Mouse (Mus musculus): Measurements from ENCODE around the gene Senp1.

DNA sequence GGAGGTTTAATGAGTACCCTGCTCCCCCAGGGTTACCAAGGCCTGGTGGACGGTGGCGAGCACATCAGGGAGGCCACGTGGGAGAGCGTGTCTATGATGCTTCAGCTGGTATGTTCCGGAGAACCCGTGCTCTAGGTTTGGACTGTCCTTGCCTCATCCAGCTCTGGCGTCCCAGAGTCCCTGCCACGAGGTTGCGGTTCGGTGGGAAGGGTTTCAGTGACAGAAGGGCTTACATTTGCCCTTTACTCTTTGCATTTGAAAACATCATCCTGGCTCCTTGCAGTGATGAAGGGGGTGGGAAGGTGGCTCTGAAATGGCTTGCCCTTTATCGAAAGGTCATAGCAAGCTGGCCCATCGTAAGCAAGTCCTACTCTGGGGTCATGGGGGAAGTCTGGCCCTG lies 25.8 kb upstream of the Senp1 start:
- TF ChIP-seq POLR2AphosphoS2 (IDR thresholded peaks at IDR 0.05; ENCODE audit: insufficient read length, low read depth) (no peak), POLR2A (IDR thresholded peaks at IDR 0.05; ENCODE audit: insufficient read length, low read depth) (no peak), TCF12 (IDR thresholded peaks at IDR 0.05; ENCODE audit: insufficient read depth, poor library complexity, severe bottlenecking) (no peak), REST (IDR thresholded peaks at IDR 0.05; ENCODE audit: insufficient read depth, insufficient read length) (no peak), TCF3 (IDR thresholded peaks at IDR 0.05; ENCODE audit: insufficient read length, low read depth) (no peak), MYOD1 (IDR thresholded peaks at IDR 0.05; ENCODE audit: control insufficient read depth in 1 of 3, insufficient read length in 2 of 3, low read depth in 2 of 3) (no peak), MAX (IDR thresholded peaks at IDR 0.05; ENCODE audit: low read depth) (no peak), USF1 (IDR thresholded peaks at IDR 0.05; ENCODE audit: low read depth) (no peak), E2F4 (IDR thresholded peaks at IDR 0.05; ENCODE audit: insufficient read depth) (no peak), MYOG (IDR thresholded peaks at IDR 0.05; ENCODE audit: control insufficient read depth in 1 of 3, insufficient read depth in 1 of 3, insufficient read length in 2 of 3, low read depth in 2 of 3) (no peak)

Data from myocyte (in vitro differentiated cells).